Mouse (Mus musculus) liver, adult 2 months (tissue): ENCODE results near the gene 2610528J11Rik. TPM values are rescaled to one million over a fixed set of nuclear protein-coding genes. Genes with fewer than 3 reads are reported as not detected.
"Not testable (repeated sequence)": the region's sequence is repeated elsewhere in the genome, so short reads cannot be mapped to it uniquely, and the experiment has no call there.

Experiments
- DNase-seq: peaks from one replicate; pipeline ENCODE4 v3.0.0-alpha.2; 2011; ENCODE audit warnings: low read depth, low spot score; ENCODE audit errors: extremely low read depth
- H3K27ac ChIP-seq: fragments of 200-500 bp; replicated peaks from 2 replicates; pipeline ENCODE4 v1.5.1; 2012; ENCODE audit warnings: low read depth, mild to moderate bottlenecking, control low read depth, inconsistent platforms, low read length; ENCODE audit not compliant: insufficient read depth
- H3K27me3 ChIP-seq: fragments of 200-500 bp; 2 replicates; pipeline ENCODE4 v1.6.1; 2012; ENCODE audit warnings: mild to moderate bottlenecking, moderate library complexity, low read length, inconsistent platforms; ENCODE audit not compliant: control insufficient read depth, insufficient read depth
- H3K36me3 ChIP-seq: fragments of 200-500 bp; 2 replicates; pipeline ENCODE4 v1.6.1; 2012; ENCODE audit warnings: low read length, inconsistent platforms; ENCODE audit not compliant: control insufficient read depth, insufficient read depth
- H3K4me1 ChIP-seq: fragments of 200-500 bp; 2 replicates; pipeline ENCODE4 v1.6.1; 2011; ENCODE audit warnings: low read length; ENCODE audit not compliant: control insufficient read depth, insufficient read depth
- H3K4me3 ChIP-seq: fragments of 200-500 bp; 2 replicates; pipeline ENCODE4 v1.5.1; 2011; ENCODE audit warnings: low read depth, mild to moderate bottlenecking, control low read depth, low read length, moderate library complexity; ENCODE audit not compliant: insufficient read depth
- H3K79me2 ChIP-seq: fragments of 200-500 bp; 2 replicates; pipeline ENCODE4 v1.6.1; 2012; ENCODE audit warnings: inconsistent platforms, mild to moderate bottlenecking, low read length, moderate library complexity; ENCODE audit not compliant: control insufficient read depth, insufficient read depth
- H3K9ac ChIP-seq: fragments of 200-500 bp; 2 replicates; pipeline ENCODE4 v1.6.1; 2012; ENCODE audit warnings: low read depth, mild to moderate bottlenecking, control low read depth, inconsistent platforms, low read length
- CTCF ChIP-seq: fragments of 200-500 bp; IDR thresholded peaks from 2 replicates; pipeline ENCODE4 v1.5.1; 2011; ENCODE audit warnings: low read depth, low read length, control low read depth
- POLR2A ChIP-seq: fragments of 200-500 bp; IDR thresholded peaks from 2 replicates; pipeline ENCODE4 v1.6.1; 2011; ENCODE audit warnings: low read length, control low read depth; ENCODE audit not compliant: insufficient read depth; ENCODE audit errors: extremely low read depth
- WGBS: fragments of 180-500 bp; shearing (Covaris S2); methylation state at CpG from one replicate; pipeline ENCODE4 v1.1.7; 2018; 5-methylcytosine and 5-hydroxymethylcytosine counted together
- polyA plus RNA-seq: library from polyadenylated mRNA; depleted of rRNA; stranded (reverse); fragments of >200 nt; gene quantifications from 2 replicates; pipeline ENCODE4 v1.2.3, GENCODE M21; 2012
- total RNA-seq: library from RNA; depleted of rRNA; stranded (reverse); fragments of >200 nt; gene quantifications from 2 replicates; pipeline ENCODE4 v1.2.3, GENCODE M21; 2014

Gene 2610528J11Rik
- total and polyA plus RNA-seq, 2 experiments = 19.8 to 52.6 TPM

GRCm38 (mm10) chr4:118505551-118505950 lies 21.2 kb upstream of the 2610528J11Rik start:
- H3K27me3 ChIP-seq = no peaks in the 10 kb centered on the region
- peak; percentile 54 for DNase-seq
- no peak for TF ChIP-seq CTCF
- TF ChIP-seq POLR2A = no peak
- no peak overlapping the region for H3K4me3 ChIP-seq
- no peaks in the 10 kb centered on the region for H3K36me3 ChIP-seq
- H3K9ac ChIP-seq = no peak overlapping the region
- peaks cover 2% of the 10 kb centered on the region; the same call in 1 of the 2 replicates for H3K4me1 ChIP-seq
- no peak overlapping the region for H3K27ac ChIP-seq
- H3K79me2 ChIP-seq = no peaks in the 10 kb centered on the region
- whole genome bisulfite sequencing = 44% methylated on average over 3 of the region's 3 CpGs

- not testable (repeated sequence) for H3K9ac ChIP-seq, H3K4me3 ChIP-seq, DNase-seq, H3K79me2 ChIP-seq, H3K36me3 ChIP-seq, H3K27me3 ChIP-seq, H3K27ac ChIP-seq, H3K4me1 ChIP-seq
- 95% methylated on average over 1 of the region's 1 CpGs for WGBS
Observed at GRCm38 (mm10) chr4:118507171-118507570, 19.6 kb upstream of the 2610528J11Rik start.

GRCm38 (mm10) chr4:118509050-118509449 lies 17.7 kb upstream of the 2610528J11Rik start:
- H3K36me3 ChIP-seq = no peaks in the 10 kb centered on the region
- no peak overlapping the region for H3K9ac ChIP-seq
- TF ChIP-seq POLR2A (no peak), CTCF (no peak)
- no peak overlapping the region for H3K27ac ChIP-seq
- DNase-seq = no peak
- no peaks in the 10 kb centered on the region for H3K4me1 ChIP-seq
- 73% methylated on average over 6 of the region's 6 CpGs for WGBS
- no peaks in the 10 kb centered on the region for H3K27me3 ChIP-seq
- no peak overlapping the region for H3K4me3 ChIP-seq
- no peaks in the 10 kb centered on the region for H3K79me2 ChIP-seq

GRCm38 (mm10) chr4:118516699-118517496 lies 9.9 kb upstream of the 2610528J11Rik start:
- Histone ChIP-seq H3K9ac (no peak overlapping the region), H3K79me2 (no peaks in the 10 kb centered on the region), H3K4me1 (no peaks in the 10 kb centered on the region), H3K27me3 (no peaks in the 10 kb centered on the region), H3K36me3 (no peaks in the 10 kb centered on the region), H3K4me3 (no peak overlapping the region), H3K27ac (no peak overlapping the region)
- DNase-seq = peak; percentile 73
- 31% methylated on average over 20 of the region's 20 CpGs for WGBS
- TF ChIP-seq CTCF = peak; percentile 19; the same call in 1 of the 2 replicates
- no peak for TF ChIP-seq POLR2A

GRCm38 (mm10) chr4:118517497-118518146 lies 9.2 kb upstream of the 2610528J11Rik start:
- TF ChIP-seq POLR2A (no peak), CTCF (no peak)
- Histone ChIP-seq H3K27ac (no peak overlapping the region), H3K4me1 (no peaks in the 10 kb centered on the region), H3K27me3 (no peaks in the 10 kb centered on the region), H3K9ac (no peak overlapping the region), H3K79me2 (no peaks in the 10 kb centered on the region), H3K4me3 (no peak overlapping the region), H3K36me3 (no peaks in the 10 kb centered on the region)
- WGBS = 52% methylated on average over 16 of the region's 16 CpGs
- no peak for DNase-seq

- 72% methylated on average over 5 of the region's 5 CpGs for WGBS
- no peaks in the 10 kb centered on the region for H3K36me3 ChIP-seq
- no peak overlapping the region for H3K4me3 ChIP-seq
- H3K9ac ChIP-seq = no peak overlapping the region
- H3K4me1 ChIP-seq = no peaks in the 10 kb centered on the region
- no peak for TF ChIP-seq POLR2A
- TF ChIP-seq CTCF = no peak
- DNase-seq = peak; percentile 75
- H3K79me2 ChIP-seq = no peaks in the 10 kb centered on the region
- no peaks in the 10 kb centered on the region for H3K27me3 ChIP-seq
- no peak overlapping the region for H3K27ac ChIP-seq
Observed at GRCm38 (mm10) chr4:118518208-118518607, 8.6 kb upstream of the 2610528J11Rik start.
